Mouse (Mus musculus): ENCODE data around the gene Ccl26. TPM values are rescaled to one million over a fixed set of nuclear protein-coding genes. Genes with fewer than 3 reads are reported as not detected.

Gene Ccl26
- polyA plus RNA-seq, 1 experiment from 2014 or later: not detected

- 88% methylated on average over 6 of the region's 6 CpGs for WGBS
- Histone ChIP-seq H3K4me1 (no peaks in the 10 kb centered on the region), H3K27ac (no peak overlapping the region), H3K9ac (no peak overlapping the region), H3K36me3 (no peaks in the 10 kb centered on the region), H3K9me3 (replicated peaks) (no peaks in the 10 kb centered on the region), H3K4me2 (no peak overlapping the region), H3K27me3 (no peaks in the 10 kb centered on the region), H3K4me3 (replicated peaks) (no peak overlapping the region)
- no peak for ATAC-seq (replicated peaks; ENCODE audit: low FRiP score)
These were observed 4.3 kb upstream of the Ccl26 start for GRCm38 (mm10) chr5:135567556-135568265.

GRCm38 (mm10) chr5:135557671-135558070 lies 5.7 kb downstream of the Ccl26 start:
- WGBS: 84% methylated on average over 3 of the region's 3 CpGs
- Histone ChIP-seq H3K36me3 (no peaks in the 10 kb centered on the region), H3K4me1 (0 out of 2 replicates have a peak, but pooled peaks cover 4% of the 10 kb centered on the region), H3K9me3 (replicated peaks) (no peaks in the 10 kb centered on the region), H3K9ac (no peak overlapping the region), H3K4me3 (replicated peaks) (no peak overlapping the region), H3K4me2 (no peak overlapping the region), H3K27ac (no peak overlapping the region), H3K27me3 (no peaks in the 10 kb centered on the region)
- ATAC-seq (replicated peaks; ENCODE audit: low FRiP score): no peak

- Histone ChIP-seq H3K4me1 (0 out of 2 replicates have a peak, but pooled peaks cover 4% of the 10 kb centered on the region), H3K27me3 (no peaks in the 10 kb centered on the region), H3K4me2 (no peak overlapping the region), H3K27ac (no peak overlapping the region), H3K9me3 (replicated peaks) (no peaks in the 10 kb centered on the region), H3K4me3 (replicated peaks) (no peak overlapping the region), H3K9ac (no peak overlapping the region), H3K36me3 (no peaks in the 10 kb centered on the region)
- WGBS: 9% methylated on average over 4 of the region's 4 CpGs
- no peak for ATAC-seq (replicated peaks; ENCODE audit: low FRiP score)
These were observed 6.3 kb downstream of the Ccl26 start for GRCm38 (mm10) chr5:135557051-135557450.

GRCm38 (mm10) chr5:135556259-135556658 lies 7.1 kb downstream of the Ccl26 start:
- no peak for ATAC-seq (replicated peaks; ENCODE audit: low FRiP score)
- Histone ChIP-seq H3K9me3 (replicated peaks) (no peaks in the 10 kb centered on the region), H3K4me3 (replicated peaks) (no peak overlapping the region), H3K4me1 (0 out of 2 replicates have a peak, but pooled peaks cover 4% of the 10 kb centered on the region), H3K36me3 (no peaks in the 10 kb centered on the region), H3K9ac (no peak overlapping the region), H3K4me2 (no peak overlapping the region), H3K27ac (no peak overlapping the region), H3K27me3 (no peaks in the 10 kb centered on the region)
- WGBS: 81% methylated on average over 3 of the region's 4 CpGs

GRCm38 (mm10) chr5:135551591-135551990 lies 11.8 kb downstream of the Ccl26 start:
- Histone ChIP-seq H3K4me2 (no peak overlapping the region), H3K4me3 (replicated peaks) (no peak overlapping the region), H3K9ac (no peak overlapping the region), H3K27me3 (0 out of 2 replicates have a peak, but pooled peaks cover 3% of the 10 kb centered on the region), H3K9me3 (replicated peaks) (no peaks in the 10 kb centered on the region), H3K36me3 (no peaks in the 10 kb centered on the region), H3K27ac (no peak overlapping the region), H3K4me1 (0 out of 2 replicates have a peak, but pooled peaks cover 4% of the 10 kb centered on the region)
- ATAC-seq (replicated peaks; ENCODE audit: low FRiP score): no peak
- WGBS: 78% methylated on average over 3 of the region's 3 CpGs

GRCm38 (mm10) chr5:135550910-135551309 lies 12.5 kb downstream of the Ccl26 start:
- Histone ChIP-seq H3K27ac (no peak overlapping the region), H3K4me1 (peaks cover 7% of the 10 kb centered on the region), H3K9me3 (replicated peaks) (no peaks in the 10 kb centered on the region), H3K4me2 (no peak overlapping the region), H3K9ac (no peak overlapping the region), H3K27me3 (0 out of 2 replicates have a peak, but pooled peaks cover 3% of the 10 kb centered on the region), H3K4me3 (replicated peaks) (no peak overlapping the region), H3K36me3 (no peaks in the 10 kb centered on the region)
- WGBS: 34% methylated on average over 3 of the region's 3 CpGs
- no peak for ATAC-seq (replicated peaks; ENCODE audit: low FRiP score)

GRCm38 (mm10) chr5:135547990-135548389 lies 15.4 kb downstream of the Ccl26 start:
- H3K9ac ChIP-seq: no peak overlapping the region
- WGBS: 65% methylated on average over 2 of the region's 2 CpGs
- no peak overlapping the region for H3K27ac ChIP-seq
- no peaks in the 10 kb centered on the region for H3K36me3 ChIP-seq
- H3K4me2 ChIP-seq: no peak overlapping the region
- ATAC-seq (replicated peaks; ENCODE audit: low FRiP score): no peak
- H3K27me3 ChIP-seq: 0 out of 2 replicates have a peak, but pooled peaks cover 3% of the 10 kb centered on the region
- no peaks in the 10 kb centered on the region for H3K9me3 ChIP-seq (replicated peaks)
- H3K4me3 ChIP-seq (replicated peaks): no peak overlapping the region
- peaks cover 18% of the 10 kb centered on the region for H3K4me1 ChIP-seq

DNA sequence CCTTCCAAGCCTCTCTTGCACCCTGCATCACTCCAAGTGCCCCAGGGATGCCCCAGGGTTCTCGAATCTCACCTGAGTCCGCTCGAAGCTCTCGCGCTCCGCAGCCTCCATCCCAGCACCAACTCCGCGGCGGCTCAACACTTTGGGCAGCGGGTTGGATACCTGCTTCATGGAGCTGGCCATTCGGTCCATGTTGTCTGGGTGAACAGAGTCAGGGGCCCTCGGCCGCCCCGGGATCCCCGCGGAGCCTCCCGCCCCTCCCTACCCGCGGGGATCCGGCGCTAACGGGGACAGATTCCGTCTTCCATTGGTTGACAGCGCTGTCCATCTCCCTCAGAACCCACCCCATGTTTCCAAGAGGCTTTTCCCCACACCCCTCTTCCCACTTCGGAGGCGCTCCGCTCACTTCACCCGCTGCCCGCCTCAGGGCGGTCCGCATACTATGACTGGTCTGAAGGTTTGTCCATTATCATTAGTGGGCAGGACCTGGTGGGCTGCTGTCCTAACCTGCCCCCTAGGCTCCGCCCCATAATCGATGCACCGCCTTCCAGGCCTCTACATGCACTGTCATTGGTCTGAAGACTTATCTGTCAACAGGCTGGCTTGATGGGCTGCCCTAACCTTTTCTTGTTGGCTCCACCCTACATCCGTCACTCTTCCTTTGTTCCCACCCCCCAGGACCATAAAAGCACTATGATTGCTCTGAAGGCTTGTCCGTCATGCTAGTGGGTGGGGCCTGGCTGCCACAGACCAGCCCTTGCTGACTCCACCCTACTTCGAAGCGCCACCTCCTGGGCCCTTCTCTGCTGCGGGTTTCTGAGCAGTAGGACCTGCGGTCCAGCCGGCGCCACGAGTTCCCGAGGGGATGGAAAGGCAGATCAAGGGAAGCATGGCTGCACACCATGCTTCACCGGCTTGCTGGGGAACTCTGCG lies 18.2 kb downstream of the Ccl26 start, which contains the start of gene Hip1:
Gene Hip1 (minus strand): TSS at position 256 of the 933 bp plus-strand sequence.
- WGBS: under 1% methylated on average over 45 of the region's 46 CpGs
- peak within 1 kb of the TSS; percentile 77 for H3K4me3 ChIP-seq (replicated peaks)
- no peaks in the 10 kb centered on the region for H3K9me3 ChIP-seq (replicated peaks)
- peak within 1 kb of the TSS; percentile 69 for H3K27ac ChIP-seq
- peaks cover 18% of the 10 kb centered on the region for H3K4me1 ChIP-seq
- H3K9ac ChIP-seq: peak within 1 kb of the TSS; percentile 66
- peak; percentile 99 for ATAC-seq (replicated peaks; ENCODE audit: low FRiP score)
- H3K27me3 ChIP-seq: 0 out of 2 replicates have a peak, but pooled peaks cover 3% of the 10 kb centered on the region
- H3K36me3 ChIP-seq: no peaks in the 10 kb centered on the region
- H3K4me2 ChIP-seq: peak within 1 kb of the TSS; percentile 95

DNA sequence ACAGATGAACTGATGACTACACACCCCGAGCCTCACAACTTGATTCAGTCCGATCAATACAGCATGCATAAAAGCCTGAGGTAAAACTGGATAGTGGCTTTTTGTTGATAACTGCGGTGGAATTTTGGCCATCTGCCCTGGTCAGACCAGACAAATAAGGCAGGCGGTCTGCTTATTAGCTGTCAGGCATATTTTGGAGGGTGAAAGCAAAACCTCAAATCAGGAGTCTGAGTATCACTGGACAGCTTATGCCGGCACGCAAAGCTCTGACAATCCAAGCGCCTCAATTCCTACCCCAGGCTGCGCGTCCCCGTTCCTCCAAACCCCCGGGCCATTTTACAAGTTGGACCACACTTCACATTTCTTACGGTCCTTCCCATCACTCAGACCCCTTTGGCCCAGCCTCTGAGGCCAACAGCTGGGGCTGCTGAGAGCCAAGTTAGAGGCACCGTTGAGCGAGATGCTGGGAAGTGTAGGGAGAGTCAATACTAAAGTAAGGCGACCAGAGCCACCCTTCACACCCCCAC lies 19.3 kb downstream of the Ccl26 start:
- Histone ChIP-seq H3K27me3 (no peaks in the 10 kb centered on the region), H3K4me2 (peak overlapping the region; percentile 95), H3K36me3 (no peaks in the 10 kb centered on the region), H3K9ac (peak overlapping the region; percentile 66; the same call in 1 of the 2 replicates), H3K9me3 (replicated peaks) (no peaks in the 10 kb centered on the region), H3K4me1 (peaks cover 18% of the 10 kb centered on the region), H3K27ac (no peak overlapping the region), H3K4me3 (replicated peaks) (peak overlapping the region; percentile 77)
- WGBS: 5% methylated on average over 15 of the region's 15 CpGs
- ATAC-seq (replicated peaks; ENCODE audit: low FRiP score): no peak

GRCm38 (mm10) chr5:135537794-135538214 lies 25.6 kb downstream of the Ccl26 start:
- no peak overlapping the region for H3K4me3 ChIP-seq (replicated peaks)
- H3K4me1 ChIP-seq: peaks cover 8% of the 10 kb centered on the region
- H3K27me3 ChIP-seq: no peaks in the 10 kb centered on the region
- H3K9me3 ChIP-seq (replicated peaks): no peaks in the 10 kb centered on the region
- 80% methylated on average over 10 of the region's 10 CpGs for WGBS
- H3K36me3 ChIP-seq: no peaks in the 10 kb centered on the region
- H3K4me2 ChIP-seq: no peak overlapping the region
- H3K27ac ChIP-seq: no peak overlapping the region
- no peak overlapping the region for H3K9ac ChIP-seq
- ATAC-seq (replicated peaks; ENCODE audit: low FRiP score): no peak

- Histone ChIP-seq H3K27ac (no peak overlapping the region), H3K4me2 (no peak overlapping the region), H3K4me1 (peaks cover 8% of the 10 kb centered on the region), H3K27me3 (no peaks in the 10 kb centered on the region), H3K9ac (no peak overlapping the region), H3K4me3 (replicated peaks) (no peak overlapping the region), H3K36me3 (no peaks in the 10 kb centered on the region), H3K9me3 (replicated peaks) (no peaks in the 10 kb centered on the region)
- no peak for ATAC-seq (replicated peaks; ENCODE audit: low FRiP score)
- WGBS: 68% methylated on average over 4 of the region's 4 CpGs
These were observed 26.0 kb downstream of the Ccl26 start for GRCm38 (mm10) chr5:135537326-135537725.

DNA sequence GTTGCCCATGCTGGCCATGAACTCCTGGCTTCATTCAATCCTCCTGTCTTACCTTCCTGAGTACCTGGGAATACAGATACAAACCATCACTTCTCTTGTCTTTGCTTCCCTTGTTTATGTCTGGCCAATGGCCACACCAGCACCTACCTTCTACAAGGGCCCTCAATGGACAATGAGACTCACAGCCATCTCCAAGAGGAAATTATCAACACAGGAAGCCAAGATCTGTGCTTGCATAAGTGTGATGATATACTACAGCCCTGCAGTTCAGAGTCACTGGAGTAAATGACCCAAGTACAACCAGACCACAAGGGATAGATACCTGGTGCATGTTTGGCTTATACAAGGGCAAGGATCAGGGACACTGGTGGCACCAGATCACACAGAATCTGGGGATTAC lies 27.5 kb downstream of the Ccl26 start:
- Histone ChIP-seq H3K27ac (no peak overlapping the region), H3K4me2 (no peak overlapping the region), H3K4me1 (peaks cover 12% of the 10 kb centered on the region), H3K9ac (no peak overlapping the region), H3K4me3 (replicated peaks) (no peak overlapping the region), H3K9me3 (replicated peaks) (no peaks in the 10 kb centered on the region), H3K36me3 (no peaks in the 10 kb centered on the region; the same call in 1 of the 2 replicates), H3K27me3 (no peaks in the 10 kb centered on the region)
- no peak for ATAC-seq (replicated peaks; ENCODE audit: low FRiP score)

All from kidney, embryonic 15.5 days (tissue).